Mouse (Mus musculus) kidney, embryonic 14.5 days (tissue): Measurements from ENCODE around the gene Pif1. TPM values are rescaled to one million over a fixed set of nuclear protein-coding genes. Genes with fewer than 3 reads are reported as not detected.

ENCODE experiments used
- ATAC-seq: fragments of 200-750 bp; cut with Nextera tagmentation; 2 replicates; pipeline ENCODE4 v1.8.0; 2017; ENCODE audit warnings: moderate number of reproducible peaks, mild to moderate bottlenecking, moderate TSS enrichment, moderate library complexity; ENCODE audit not compliant: low FRiP score, low TSS enrichment
- H3K27ac ChIP-seq: fragments of 300-500 bp; sonication (generic); 2 replicates; pipeline ENCODE4 v1.5.1; 2014; ENCODE audit warnings: low read depth, mild to moderate bottlenecking, low read length, moderate library complexity, mixed read lengths
- H3K27me3 ChIP-seq: fragments of 300-500 bp; sonication (generic); 2 replicates; pipeline ENCODE4 v1.6.1; 2014; ENCODE audit warnings: mild to moderate bottlenecking, low read length; ENCODE audit not compliant: control insufficient read depth, insufficient read depth
- H3K36me3 ChIP-seq: fragments of 300-500 bp; sonication (generic); 2 replicates; pipeline ENCODE4 v1.6.1; 2014; ENCODE audit warnings: low read length, mixed read lengths; ENCODE audit not compliant: control insufficient read depth, insufficient read depth
- H3K4me1 ChIP-seq: fragments of 300-500 bp; sonication (generic); 2 replicates; pipeline ENCODE4 v1.6.1; 2014; ENCODE audit warnings: low read length, mixed read lengths; ENCODE audit not compliant: control insufficient read depth, insufficient read depth
- H3K4me2 ChIP-seq: fragments of 300-500 bp; sonication (generic); replicated peaks from 2 replicates; pipeline ENCODE4 v1.6.1; 2014; ENCODE audit warnings: low read depth, mild to moderate bottlenecking, low read length
- H3K4me3 ChIP-seq: fragments of 300-500 bp; sonication (generic); 2 replicates; pipeline ENCODE4 v1.5.1; 2014; ENCODE audit warnings: mild to moderate bottlenecking, low read length
- H3K9ac ChIP-seq: fragments of 300-500 bp; sonication (generic); 2 replicates; pipeline ENCODE4 v1.6.1; 2014; ENCODE audit warnings: low read depth, mild to moderate bottlenecking, low read length, moderate library complexity
- H3K9me3 ChIP-seq: fragments of 300-500 bp; sonication (generic); 2 replicates; pipeline ENCODE4 v1.6.1; 2016; ENCODE audit warnings: low read length; ENCODE audit not compliant: control insufficient read depth
- WGBS: fragments of 180-500 bp; shearing (Covaris S2); extraction: QIAGEN DNeasy Blood & Tissue Kit; methylation state at CpG from one replicate; pipeline ENCODE4 v1.1.7; 2014; 5-methylcytosine and 5-hydroxymethylcytosine counted together
- polyA plus RNA-seq: library from polyadenylated mRNA; unstranded; fragments of >200 nt; fragmentation: Nextera tagmentation; extraction: Ambion mirVana; gene quantifications from 2 replicates; pipeline ENCODE4 v1.2.1, GENCODE M21; 2014

Pif1 gene
- polyA plus RNA-seq, 1 experiment from 2014 or later = 12.5 TPM

DNA sequence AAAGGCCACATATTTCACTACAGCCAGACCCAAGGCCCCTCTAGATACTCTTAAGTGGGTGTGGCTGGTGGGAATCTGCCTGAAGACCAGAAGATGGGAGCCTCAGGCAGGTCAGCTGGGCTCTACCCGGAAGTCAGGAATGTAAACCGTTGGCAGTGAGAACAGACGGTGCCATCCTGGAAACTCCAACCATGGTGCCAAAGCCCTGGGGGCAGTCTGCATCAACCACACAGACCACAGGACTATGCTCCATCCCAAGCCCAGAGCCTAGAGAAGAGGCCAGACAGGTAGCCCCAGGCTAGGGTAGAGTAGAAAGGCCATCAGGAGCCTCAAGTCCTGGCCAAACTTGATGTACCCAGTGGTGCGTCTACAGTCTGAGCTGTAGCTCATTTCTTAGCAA, 31.3 kb upstream of the Pif1 start:
- H3K27me3 ChIP-seq = no peaks in the 10 kb centered on the region
- H3K27ac ChIP-seq = peak overlapping the region; percentile 73
- peaks cover 38% of the 10 kb centered on the region for H3K36me3 ChIP-seq
- H3K4me2 ChIP-seq = no peak overlapping the region
- no peaks in the 10 kb centered on the region for H3K9me3 ChIP-seq
- peaks cover 19% of the 10 kb centered on the region for H3K4me1 ChIP-seq
- 87% methylated on average over 4 of the region's 4 CpGs for WGBS
- no peak for ATAC-seq
- no peak overlapping the region for H3K9ac ChIP-seq
- no peak overlapping the region for H3K4me3 ChIP-seq

DNA sequence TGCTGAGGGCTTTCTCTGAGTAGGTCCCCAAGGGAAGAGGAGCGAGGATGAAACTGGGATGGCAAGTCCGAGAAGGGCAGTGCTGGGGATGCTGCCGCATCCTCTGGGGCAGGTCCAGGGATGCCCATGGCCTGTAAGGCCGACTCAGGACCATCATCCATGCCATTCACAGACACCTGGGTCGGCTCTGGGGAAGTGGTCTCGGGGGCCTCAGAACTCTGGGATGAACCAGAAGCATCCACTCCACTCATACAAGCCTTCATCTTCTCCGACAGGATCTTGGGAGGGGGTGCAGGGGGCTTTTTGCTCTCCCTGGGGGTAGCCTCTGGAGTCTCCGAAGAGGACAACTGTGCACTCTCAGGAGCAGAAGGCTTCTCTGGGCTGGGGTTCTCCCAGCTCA, 30.6 kb upstream of the Pif1 start:
- no peak for ATAC-seq
- Histone ChIP-seq H3K9me3 (no peaks in the 10 kb centered on the region), H3K27ac (no peak overlapping the region), H3K27me3 (no peaks in the 10 kb centered on the region), H3K4me1 (peaks cover 12% of the 10 kb centered on the region), H3K4me3 (no peak overlapping the region), H3K36me3 (peaks cover 40% of the 10 kb centered on the region), H3K4me2 (no peak overlapping the region), H3K9ac (no peak overlapping the region)
- WGBS = 95% methylated on average over 8 of the region's 8 CpGs

DNA sequence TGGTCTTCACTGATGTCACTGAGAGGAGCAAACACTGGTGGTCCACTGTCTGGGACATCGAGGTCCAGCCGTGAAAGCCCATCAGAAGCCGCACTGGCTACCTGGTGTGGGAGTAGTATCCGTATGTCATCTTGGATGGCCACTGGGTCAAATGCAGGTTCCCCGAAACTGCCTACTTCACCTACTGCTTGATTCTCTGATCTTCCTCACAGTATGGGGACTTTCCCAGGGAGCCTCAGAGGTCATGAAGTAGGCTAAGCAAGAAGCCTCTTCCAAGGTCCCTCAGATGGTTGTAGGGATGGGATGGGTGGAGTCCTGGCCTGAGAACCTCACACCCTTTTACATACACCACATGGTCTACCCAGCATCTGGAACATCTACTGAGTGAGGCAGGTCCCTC, 30.0 kb upstream of the Pif1 start:
- no peak for ATAC-seq
- Histone ChIP-seq H3K27me3 (no peaks in the 10 kb centered on the region), H3K36me3 (peaks cover 41% of the 10 kb centered on the region), H3K4me1 (peaks cover 14% of the 10 kb centered on the region), H3K27ac (no peak overlapping the region), H3K9ac (no peak overlapping the region), H3K9me3 (no peaks in the 10 kb centered on the region), H3K4me3 (no peak overlapping the region), H3K4me2 (no peak overlapping the region)
- WGBS = 94% methylated on average over 5 of the region's 5 CpGs

DNA sequence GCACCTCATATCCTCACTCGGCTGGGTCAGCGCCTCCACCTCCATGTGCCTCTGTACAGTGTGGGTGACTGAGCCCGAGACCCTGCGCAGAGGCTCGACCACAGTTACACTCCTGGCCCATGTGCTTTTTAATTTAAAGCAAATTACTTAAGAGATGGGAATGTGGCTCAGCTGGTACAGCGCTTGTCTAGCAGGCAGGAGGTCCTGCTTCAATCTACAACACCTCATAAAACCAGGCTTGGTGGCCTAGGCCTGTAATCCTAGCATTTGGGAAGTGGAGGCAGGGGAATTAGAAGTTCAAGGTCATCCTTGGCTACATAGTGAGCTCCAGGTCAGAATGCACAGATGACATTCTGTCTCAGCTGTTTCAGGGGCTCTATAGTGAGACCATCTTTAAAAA, 28.2 kb upstream of the Pif1 start:
- Histone ChIP-seq H3K36me3 (peaks cover 49% of the 10 kb centered on the region), H3K4me2 (no peak overlapping the region), H3K27me3 (no peaks in the 10 kb centered on the region), H3K9me3 (no peaks in the 10 kb centered on the region), H3K4me3 (no peak overlapping the region), H3K27ac (no peak overlapping the region), H3K9ac (no peak overlapping the region), H3K4me1 (peaks cover 17% of the 10 kb centered on the region)
- no peak for ATAC-seq
- 94% methylated on average over 6 of the region's 6 CpGs for WGBS

DNA sequence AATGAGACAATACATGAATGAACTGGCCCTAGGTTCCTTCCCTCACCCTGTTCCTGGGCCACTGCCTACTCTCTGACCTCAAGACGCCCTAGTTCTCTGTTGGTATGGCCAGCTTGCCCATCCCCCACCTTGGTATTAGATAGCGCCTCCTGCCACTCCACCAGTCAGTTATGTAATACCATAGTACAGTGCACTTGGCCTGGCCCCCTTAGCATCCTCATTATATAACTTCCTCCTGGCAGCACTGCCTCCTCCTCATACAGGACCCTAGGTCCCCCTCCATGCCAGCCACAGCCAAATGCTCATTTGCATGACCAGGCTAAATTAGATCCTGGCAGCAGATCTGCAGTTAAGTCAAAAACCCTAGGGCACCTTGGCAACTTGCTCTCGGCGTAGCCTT, 25.9 kb upstream of the Pif1 start:
- Histone ChIP-seq H3K36me3 (peaks cover 49% of the 10 kb centered on the region), H3K9ac (no peak overlapping the region), H3K9me3 (no peaks in the 10 kb centered on the region), H3K27me3 (no peaks in the 10 kb centered on the region), H3K27ac (no peak overlapping the region), H3K4me2 (no peak overlapping the region), H3K4me3 (no peak overlapping the region), H3K4me1 (peaks cover 9% of the 10 kb centered on the region)
- ATAC-seq = 0 out of 2 replicates have a peak, but pooled peaks have one; percentile 48
- WGBS = 85% methylated on average over 4 of the region's 4 CpGs

DNA sequence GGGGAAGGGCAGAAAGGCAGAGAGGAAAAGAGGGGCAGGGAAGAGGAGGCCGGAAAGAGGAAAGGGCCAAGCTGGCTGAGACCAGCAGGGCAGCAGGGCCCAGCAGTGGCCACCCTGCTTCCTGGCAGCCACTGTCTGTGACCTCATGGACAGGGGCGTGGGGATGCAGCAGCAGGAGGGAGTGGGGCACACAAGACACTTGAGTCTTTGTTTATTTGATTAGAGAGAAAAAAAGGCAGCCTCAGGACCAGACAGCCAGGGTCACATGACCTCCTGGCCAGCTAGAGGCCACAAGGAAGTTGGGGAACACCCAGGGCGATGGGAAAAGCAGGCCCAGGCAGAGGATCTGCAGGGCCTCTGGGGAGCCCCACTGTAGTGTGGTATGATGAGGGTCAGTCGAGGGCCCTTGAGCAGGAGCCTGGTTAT, 24.9 kb upstream of the Pif1 start:
- H3K4me2 ChIP-seq = no peak overlapping the region
- H3K27ac ChIP-seq = peak overlapping the region; percentile 5; the same call in 1 of the 2 replicates
- peaks cover 40% of the 10 kb centered on the region for H3K36me3 ChIP-seq
- no peak overlapping the region for H3K4me3 ChIP-seq
- WGBS = 19% methylated on average over 4 of the region's 4 CpGs
- H3K9me3 ChIP-seq = no peaks in the 10 kb centered on the region
- H3K4me1 ChIP-seq = peaks cover 9% of the 10 kb centered on the region
- H3K27me3 ChIP-seq = no peaks in the 10 kb centered on the region
- no peak overlapping the region for H3K9ac ChIP-seq
- ATAC-seq = peak; percentile 67; the same call in 1 of the 2 replicates

DNA sequence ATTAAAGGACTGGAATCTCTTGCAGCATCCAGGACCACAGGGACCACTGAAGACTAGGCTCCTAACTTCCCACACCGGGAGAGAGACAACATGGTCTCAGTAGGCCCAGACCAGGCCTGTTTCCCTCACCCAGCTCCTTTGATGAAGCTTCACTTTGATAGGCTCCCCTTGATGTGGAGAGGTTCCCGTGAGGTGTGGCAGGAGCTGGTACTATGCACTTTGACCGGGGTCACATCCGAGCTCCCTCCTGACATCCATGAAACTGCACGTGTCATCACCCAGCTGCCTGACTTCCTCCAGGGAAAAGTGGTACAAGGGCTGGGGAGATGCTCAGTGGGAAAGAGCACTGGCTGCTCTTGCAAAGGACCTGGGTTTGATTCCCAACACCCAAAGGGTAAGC, 23.9 kb upstream of the Pif1 start:
- Histone ChIP-seq H3K27ac (no peak overlapping the region), H3K4me1 (peaks cover 9% of the 10 kb centered on the region), H3K27me3 (no peaks in the 10 kb centered on the region), H3K4me3 (no peak overlapping the region), H3K9ac (no peak overlapping the region), H3K36me3 (peaks cover 33% of the 10 kb centered on the region; the same call in 1 of the 2 replicates), H3K9me3 (no peaks in the 10 kb centered on the region), H3K4me2 (no peak overlapping the region)
- WGBS = 93% methylated on average over 5 of the region's 5 CpGs
- no peak for ATAC-seq

DNA sequence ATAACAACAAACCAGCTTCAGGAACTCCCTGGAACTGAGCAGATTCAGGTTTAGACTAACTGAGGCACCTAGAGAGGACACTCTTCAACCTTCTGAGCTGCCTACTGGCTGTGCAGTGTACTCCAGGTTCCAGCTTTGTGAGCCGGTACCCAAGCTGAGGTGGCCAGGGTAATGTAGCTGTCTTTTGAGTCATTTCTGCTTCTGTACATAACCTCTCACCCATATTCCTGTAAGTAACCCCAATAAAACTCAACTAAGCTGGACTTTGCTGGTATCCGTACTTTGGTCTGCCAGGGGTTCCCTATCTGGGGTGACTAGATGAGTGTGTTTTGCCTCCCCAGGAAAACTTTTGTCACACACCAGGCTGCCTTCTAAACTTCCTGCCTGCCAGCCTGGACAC, 22.3 kb upstream of the Pif1 start:
- WGBS = 98% methylated on average over 2 of the region's 2 CpGs
- H3K4me2 ChIP-seq = no peak overlapping the region
- H3K9ac ChIP-seq = no peak overlapping the region
- no peaks in the 10 kb centered on the region for H3K9me3 ChIP-seq
- peaks cover 28% of the 10 kb centered on the region; the same call in 1 of the 2 replicates for H3K36me3 ChIP-seq
- H3K27ac ChIP-seq = no peak overlapping the region
- H3K4me1 ChIP-seq = peaks cover 9% of the 10 kb centered on the region
- no peak for ATAC-seq
- H3K4me3 ChIP-seq = no peak overlapping the region
- H3K27me3 ChIP-seq = no peaks in the 10 kb centered on the region

DNA sequence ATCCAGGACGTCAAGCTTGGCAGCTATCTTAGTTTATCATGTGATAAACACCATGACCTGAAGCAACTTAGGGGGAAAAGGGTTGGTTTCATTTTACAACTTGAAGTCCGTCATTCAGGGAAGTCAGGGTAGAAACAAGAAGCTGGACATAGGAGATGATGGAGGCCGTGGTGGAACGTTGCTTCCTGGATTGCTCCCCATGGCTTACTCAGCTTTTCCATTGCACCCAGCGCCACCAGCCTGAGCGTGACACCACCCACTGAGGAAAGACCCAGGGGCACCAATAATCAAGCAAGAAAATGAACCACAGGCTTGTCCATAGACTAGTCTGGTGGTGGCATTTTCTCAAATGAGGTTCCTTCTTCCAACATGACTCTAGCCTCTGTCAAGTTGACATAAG, 18.2 kb upstream of the Pif1 start:
- no peaks in the 10 kb centered on the region for H3K27me3 ChIP-seq
- H3K27ac ChIP-seq = no peak overlapping the region
- no peak overlapping the region for H3K9ac ChIP-seq
- H3K9me3 ChIP-seq = no peaks in the 10 kb centered on the region
- H3K4me3 ChIP-seq = no peak overlapping the region
- H3K4me2 ChIP-seq = no peak overlapping the region
- peaks cover 17% of the 10 kb centered on the region; the same call in 1 of the 2 replicates for H3K36me3 ChIP-seq
- no peak for ATAC-seq
- no peaks in the 10 kb centered on the region for H3K4me1 ChIP-seq
- 89% methylated on average over 6 of the region's 6 CpGs for WGBS
